Mouse (Mus musculus): ENCODE data around the gene Actl10.

Gene Actl10

GRCm38 (mm10) chr2:154551476-154551875 is at the start of gene Actl10:
TSS of gene Actl10 (plus strand) at chr2:154551776.
- DNase-seq, result no peak

- no peak for DNase-seq
Observed at GRCm38 (mm10) chr2:154507076-154507475, 44.5 kb upstream of the Actl10 start.

- peak; percentile 37 to 53 for DNase-seq
Observed at GRCm38 (mm10) chr2:154507566-154508283, 43.9 kb upstream of the Actl10 start.

- DNase-seq, result no peak
Observed at GRCm38 (mm10) chr2:154508450-154508849, 43.1 kb upstream of the Actl10 start.

- no peak for DNase-seq
Observed at GRCm38 (mm10) chr2:154510141-154510540, 41.4 kb upstream of the Actl10 start.

- no peak for DNase-seq
Observed at GRCm38 (mm10) chr2:154516944-154517343, 34.6 kb upstream of the Actl10 start.

GRCm38 (mm10) chr2:154517424-154517823 is 34.2 kb upstream of the Actl10 start:
- no peak for DNase-seq

- DNase-seq, result no peak
Observed at GRCm38 (mm10) chr2:154521449-154521848, 30.1 kb upstream of the Actl10 start.

- DNase-seq, result no peak
Observed at GRCm38 (mm10) chr2:154522334-154522733, 29.2 kb upstream of the Actl10 start.

- no peak for DNase-seq
Observed at GRCm38 (mm10) chr2:154525285-154525684, 26.3 kb upstream of the Actl10 start.

GRCm38 (mm10) chr2:154526531-154526930 is 25.0 kb upstream of the Actl10 start:
- DNase-seq, result no peak

- DNase-seq, result no peak
Observed at GRCm38 (mm10) chr2:154532888-154533287, 18.7 kb upstream of the Actl10 start.

GRCm38 (mm10) chr2:154534704-154535270 is 16.8 kb upstream of the Actl10 start:
- DNase-seq, result no peak

- no peak for DNase-seq
Observed at GRCm38 (mm10) chr2:154538310-154538709, 13.3 kb upstream of the Actl10 start.

GRCm38 (mm10) chr2:154538710-154539109 is 12.9 kb upstream of the Actl10 start:
- no peak for DNase-seq

- DNase-seq, result peak; percentile 28 to 68
Observed at GRCm38 (mm10) chr2:154539720-154540119, 11.9 kb upstream of the Actl10 start.

GRCm38 (mm10) chr2:154541630-154542029 is 9.9 kb upstream of the Actl10 start:
- no peak for DNase-seq

GRCm38 (mm10) chr2:154543567-154544347 is 7.8 kb upstream of the Actl10 start:
- no peak for DNase-seq

- DNase-seq, result no peak
Observed at GRCm38 (mm10) chr2:154546711-154547110, 4.9 kb upstream of the Actl10 start, which contains the start of gene 1700003F12Rik. TSS of gene 1700003F12Rik (plus strand) at chr2:154547085.

GRCm38 (mm10) chr2:154548688-154549087 is 2.9 kb upstream of the Actl10 start:
- DNase-seq, result peak in 1 of 2 experiments; percentile 29

GRCm38 (mm10) chr2:154549127-154549885 is 2.3 kb upstream of the Actl10 start:
- DNase-seq, result peak; percentile 53 to 82

- DNase-seq, result no peak
Observed at GRCm38 (mm10) chr2:154549886-154550189, 1.7 kb upstream of the Actl10 start.

- DNase-seq, result no peak
Observed at GRCm38 (mm10) chr2:154550937-154551336, 639 bp upstream of the Actl10 start.
